Mouse (Mus musculus): Measurements from ENCODE around the gene Sugct. TPM values are rescaled to one million over a fixed set of nuclear protein-coding genes. Genes with fewer than 3 reads are reported as not detected.

The Sugct gene
- total and polyA plus RNA-seq, 3 experiments: 1.00 to 1.0 (median 1.0) TPM

DNA sequence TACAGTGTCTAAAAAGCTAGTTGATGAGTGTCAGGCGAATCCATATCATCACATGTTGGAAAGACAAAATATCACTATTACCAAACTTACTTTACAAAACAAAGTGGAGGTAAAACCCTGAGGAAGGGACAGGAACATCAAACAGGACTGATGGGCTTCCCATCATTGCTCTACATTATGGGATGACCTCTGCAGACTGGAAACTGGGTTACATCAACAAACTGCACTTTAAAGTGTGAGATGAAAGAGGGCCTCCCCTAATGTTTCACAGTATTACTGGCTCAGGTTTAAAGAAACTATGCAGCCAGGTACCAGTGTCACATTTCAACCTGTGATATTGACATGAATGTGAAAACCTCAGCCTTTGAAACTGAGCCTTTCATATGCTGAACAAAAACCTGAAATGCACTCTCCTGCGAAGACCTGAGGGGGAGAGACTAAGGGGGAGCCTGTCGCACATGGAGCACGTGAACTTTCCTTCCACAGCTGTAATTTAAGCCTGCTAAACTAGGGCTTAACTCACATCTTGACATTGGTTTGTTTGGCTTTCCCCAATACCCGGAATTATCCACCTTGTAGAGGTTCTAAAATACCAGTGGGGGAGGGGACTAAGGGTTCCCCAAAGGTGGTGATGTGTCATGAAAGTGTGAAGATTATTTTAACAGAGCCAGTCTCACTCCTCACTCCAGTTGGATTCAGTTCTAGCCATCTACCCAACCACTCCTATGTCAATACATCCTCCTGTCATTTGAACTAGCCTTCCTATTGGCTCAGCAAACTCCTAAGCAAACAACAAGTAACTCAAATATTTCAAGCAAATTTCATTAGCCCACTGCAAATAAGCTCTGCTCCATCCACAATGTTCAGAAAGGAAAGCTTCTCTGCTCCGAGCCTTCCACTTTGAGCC is 610.2 kb downstream of the Sugct start:
- WGBS: 58% methylated on average over 6 of the region's 6 CpGs
- intact Hi-C loops (cut with DNase I): no loop called here
- Histone ChIP-seq H3K36me3 (ENCODE audit: control insufficient read depth, insufficient read depth, low read length) (no peaks in the 10 kb centered on the region), H3K27me3 (ENCODE audit: control insufficient read depth, insufficient read depth, low read length) (no peaks in the 10 kb centered on the region), H3K4me1 (ENCODE audit: control insufficient read depth, insufficient read depth, low read length) (no peaks in the 10 kb centered on the region), H3K9ac (ENCODE audit: low read depth, low read length) (no peak overlapping the region), H3K4me3 (no peak overlapping the region), H3K27ac (no peak overlapping the region), H3K79me2 (replicated peaks; ENCODE audit: control insufficient read depth, insufficient read depth, low read length) (no peaks in the 10 kb centered on the region)
- DNase-seq: no peak
- no peak for TF ChIP-seq EP300 (IDR thresholded peaks at IDR 0.05; ENCODE audit: insufficient read depth, low read depth, low read length)

DNA sequence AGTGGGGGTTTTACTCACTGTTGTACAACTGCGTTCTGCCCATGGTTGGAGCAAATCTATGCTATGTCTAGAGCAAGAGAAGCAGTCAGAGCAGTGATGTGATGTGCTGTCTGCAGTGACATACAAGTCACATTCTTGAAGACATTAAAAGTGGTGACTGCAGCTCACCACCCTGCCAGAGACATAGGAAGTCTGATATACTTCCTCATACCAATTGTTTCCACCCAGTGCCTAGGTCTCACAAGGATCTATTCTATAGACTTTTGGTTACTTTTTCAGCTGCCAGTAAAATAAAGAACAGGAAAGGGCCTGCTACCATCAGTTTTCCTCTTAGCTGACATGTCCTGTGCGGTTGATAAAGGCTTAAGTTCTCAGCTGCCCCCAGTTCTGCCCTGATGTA is 613.7 kb downstream of the Sugct start:
- Histone ChIP-seq H3K27me3 (ENCODE audit: control insufficient read depth, insufficient read depth, low read length) (no peaks in the 10 kb centered on the region), H3K36me3 (ENCODE audit: control insufficient read depth, insufficient read depth, low read length) (no peaks in the 10 kb centered on the region), H3K79me2 (replicated peaks; ENCODE audit: control insufficient read depth, insufficient read depth, low read length) (no peaks in the 10 kb centered on the region), H3K4me3 (no peak overlapping the region), H3K27ac (no peak overlapping the region), H3K9ac (ENCODE audit: low read depth, low read length) (no peak overlapping the region), H3K4me1 (ENCODE audit: control insufficient read depth, insufficient read depth, low read length) (no peaks in the 10 kb centered on the region)
- intact Hi-C loops (cut with DNase I): no loop called here
- no peak for TF ChIP-seq CTCF (IDR thresholded peaks at IDR 0.05)
- no peak for TF ChIP-seq EP300 (IDR thresholded peaks at IDR 0.05; ENCODE audit: insufficient read depth, low read depth, low read length)
- no peak for TF ChIP-seq POLR2A (IDR thresholded peaks at IDR 0.05; ENCODE audit: insufficient read depth, low read depth, low read length)
- DNase-seq: no peak
- 49% methylated on average over 2 of the region's 2 CpGs for WGBS

DNA sequence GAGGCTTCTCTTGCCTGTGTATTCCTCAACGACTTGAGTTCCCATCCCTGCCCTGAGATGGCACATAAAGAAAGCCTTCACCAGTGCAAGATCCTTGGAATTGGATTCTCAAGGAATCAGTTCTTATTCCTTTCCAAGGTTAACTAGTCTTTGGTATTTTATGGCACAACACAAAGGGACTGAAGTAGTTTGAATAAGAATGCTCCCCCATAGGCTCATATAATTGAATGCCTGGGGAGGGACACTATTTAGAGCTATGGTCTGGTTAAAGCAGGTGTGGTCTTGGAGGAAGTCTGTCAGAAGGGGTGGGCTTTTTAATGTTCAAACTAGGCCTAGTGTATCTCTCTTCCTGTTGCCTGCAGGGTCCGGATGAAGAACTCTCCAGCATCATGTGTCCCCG is 629.8 kb downstream of the Sugct start:
- 65% methylated on average over 3 of the region's 3 CpGs for WGBS
- Histone ChIP-seq H3K27me3 (ENCODE audit: control insufficient read depth, insufficient read depth, low read length) (no peaks in the 10 kb centered on the region), H3K79me2 (replicated peaks; ENCODE audit: control insufficient read depth, insufficient read depth, low read length) (no peaks in the 10 kb centered on the region), H3K36me3 (ENCODE audit: control insufficient read depth, insufficient read depth, low read length) (no peaks in the 10 kb centered on the region), H3K9ac (ENCODE audit: low read depth, low read length) (no peak overlapping the region), H3K4me3 (no peak overlapping the region), H3K4me1 (ENCODE audit: control insufficient read depth, insufficient read depth, low read length) (no peaks in the 10 kb centered on the region), H3K27ac (no peak overlapping the region)
- no peak for TF ChIP-seq CTCF (IDR thresholded peaks at IDR 0.05)
- TF ChIP-seq EP300 (IDR thresholded peaks at IDR 0.05; ENCODE audit: insufficient read depth, low read depth, low read length): no peak
- TF ChIP-seq POLR2A (IDR thresholded peaks at IDR 0.05; ENCODE audit: insufficient read depth, low read depth, low read length): no peak
- intact Hi-C loops (cut with DNase I): no loop called here
- no peak for DNase-seq

DNA sequence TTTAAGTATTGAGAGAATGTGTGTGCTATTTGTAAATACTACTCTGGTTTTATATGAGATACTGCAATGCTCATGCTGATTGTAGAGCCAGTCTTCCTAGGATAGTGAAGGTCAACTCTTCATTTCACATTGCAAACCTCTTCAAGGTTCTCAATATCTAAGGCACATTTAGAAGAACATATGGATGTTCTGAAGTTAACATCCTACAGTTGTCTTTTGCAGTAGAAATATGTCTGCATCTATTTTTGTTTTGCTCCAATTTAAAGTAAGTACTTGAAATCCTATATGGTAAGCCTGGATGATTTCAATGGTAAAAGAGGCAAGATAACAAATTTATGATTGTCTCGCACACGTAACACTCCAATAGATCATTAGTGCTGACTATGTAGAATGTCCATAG is 638.7 kb downstream of the Sugct start:
- H3K36me3 ChIP-seq (ENCODE audit: control insufficient read depth, insufficient read depth, low read length): no peaks in the 10 kb centered on the region
- H3K79me2 ChIP-seq (replicated peaks; ENCODE audit: control insufficient read depth, insufficient read depth, low read length): no peaks in the 10 kb centered on the region
- no peaks in the 10 kb centered on the region for H3K4me1 ChIP-seq (ENCODE audit: control insufficient read depth, insufficient read depth, low read length)
- H3K27ac ChIP-seq: no peak overlapping the region
- TF ChIP-seq EP300 (IDR thresholded peaks at IDR 0.05; ENCODE audit: insufficient read depth, low read depth, low read length) (no peak), POLR2A (IDR thresholded peaks at IDR 0.05; ENCODE audit: insufficient read depth, low read depth, low read length) (no peak), CTCF (IDR thresholded peaks at IDR 0.05) (no peak)
- no peaks in the 10 kb centered on the region for H3K27me3 ChIP-seq (ENCODE audit: control insufficient read depth, insufficient read depth, low read length)
- no peak overlapping the region for H3K9ac ChIP-seq (ENCODE audit: low read depth, low read length)
- DNase-seq: no peak
- 93% methylated on average over 2 of the region's 2 CpGs for WGBS
- no peak overlapping the region for H3K4me3 ChIP-seq
- intact Hi-C loops (cut with DNase I): no loop called here

DNA sequence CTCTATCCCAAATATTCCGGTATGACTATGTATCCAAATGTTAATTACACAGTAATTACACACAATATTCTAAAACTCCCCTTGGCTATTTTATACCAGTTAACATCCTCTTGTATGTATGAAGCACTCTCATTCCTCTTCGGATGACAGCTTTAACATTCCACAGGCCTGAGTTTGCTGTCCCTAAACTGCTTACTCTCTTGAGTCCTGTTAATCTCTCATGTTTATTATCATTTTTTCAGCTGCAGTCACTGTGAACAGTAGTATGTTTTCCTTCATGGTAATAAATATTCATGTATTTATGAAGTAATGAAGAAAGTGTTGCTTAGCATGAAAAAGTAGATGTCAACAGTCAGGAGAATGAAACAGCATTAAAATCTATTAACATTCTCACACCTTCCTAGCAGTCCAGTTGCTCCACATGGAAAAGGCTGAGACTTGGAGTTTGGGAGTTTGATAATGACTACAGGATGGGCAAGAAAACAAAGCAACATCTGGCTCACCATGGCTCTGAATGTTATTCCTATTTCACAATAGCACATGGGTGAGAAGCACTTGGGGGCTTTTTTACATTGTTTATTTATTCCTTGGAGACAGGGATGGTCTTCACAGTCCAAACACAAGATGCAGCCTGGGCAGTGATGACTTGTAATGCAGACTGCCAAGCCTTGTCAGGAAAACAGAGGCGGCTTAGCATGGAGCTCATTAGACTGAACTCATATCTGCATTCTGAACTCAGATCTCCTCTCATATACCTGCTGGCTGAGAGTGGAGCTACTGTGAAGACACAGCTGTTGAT is 651.7 kb downstream of the Sugct start:
- no peaks in the 10 kb centered on the region for H3K36me3 ChIP-seq (ENCODE audit: control insufficient read depth, insufficient read depth, low read length)
- H3K4me3 ChIP-seq: no peak overlapping the region
- no peak for DNase-seq
- H3K27ac ChIP-seq: no peak overlapping the region
- no peak for TF ChIP-seq EP300 (IDR thresholded peaks at IDR 0.05; ENCODE audit: insufficient read depth, low read depth, low read length)
- no peak overlapping the region for H3K9ac ChIP-seq (ENCODE audit: low read depth, low read length)
- no peaks in the 10 kb centered on the region for H3K79me2 ChIP-seq (replicated peaks; ENCODE audit: control insufficient read depth, insufficient read depth, low read length)
- no peaks in the 10 kb centered on the region for H3K4me1 ChIP-seq (ENCODE audit: control insufficient read depth, insufficient read depth, low read length)
- intact Hi-C loops (cut with DNase I): no loop called here
- no peaks in the 10 kb centered on the region for H3K27me3 ChIP-seq (ENCODE audit: control insufficient read depth, insufficient read depth, low read length)
- 76% methylated on average over 3 of the region's 3 CpGs for WGBS

DNA sequence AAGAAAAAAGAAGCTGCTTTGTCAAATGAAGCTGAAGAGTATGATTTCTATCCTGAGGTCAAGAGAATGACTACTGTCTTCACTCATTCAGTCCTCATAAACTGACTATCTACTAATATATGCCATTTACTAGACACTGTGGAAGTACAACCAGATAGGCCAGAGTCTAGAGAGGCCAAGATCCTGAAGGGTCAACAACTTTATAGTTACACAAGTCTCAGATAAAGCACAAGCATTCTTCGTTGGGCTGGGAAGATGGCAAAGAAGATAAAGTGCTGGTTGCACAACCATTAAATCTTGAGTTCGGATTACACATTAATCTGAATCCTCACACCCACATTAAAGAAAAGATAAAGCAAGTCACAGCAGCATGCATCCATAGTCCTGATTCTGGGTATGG is 653.0 kb downstream of the Sugct start:
- Histone ChIP-seq H3K36me3 (ENCODE audit: control insufficient read depth, insufficient read depth, low read length) (no peaks in the 10 kb centered on the region), H3K9ac (ENCODE audit: low read depth, low read length) (no peak overlapping the region), H3K4me1 (ENCODE audit: control insufficient read depth, insufficient read depth, low read length) (no peaks in the 10 kb centered on the region), H3K4me3 (no peak overlapping the region), H3K79me2 (replicated peaks; ENCODE audit: control insufficient read depth, insufficient read depth, low read length) (no peaks in the 10 kb centered on the region), H3K27me3 (ENCODE audit: control insufficient read depth, insufficient read depth, low read length) (no peaks in the 10 kb centered on the region), H3K27ac (no peak overlapping the region)
- intact Hi-C loops (cut with DNase I): no loop called here
- no peak for DNase-seq
- TF ChIP-seq CTCF (IDR thresholded peaks at IDR 0.05): no peak
- TF ChIP-seq POLR2A (IDR thresholded peaks at IDR 0.05; ENCODE audit: insufficient read depth, low read depth, low read length): no peak
- no peak for TF ChIP-seq EP300 (IDR thresholded peaks at IDR 0.05; ENCODE audit: insufficient read depth, low read depth, low read length)
- WGBS: 59% methylated on average over 2 of the region's 2 CpGs
